Mouse (Mus musculus) right cerebral cortex, postnatal 14 days (tissue): ENCODE results near the gene Auts2.

ENCODE experiments used
- DNase-seq: peaks from one replicate; pipeline ENCODE4 v3.0.0; 2022

Gene Auts2

DNA sequence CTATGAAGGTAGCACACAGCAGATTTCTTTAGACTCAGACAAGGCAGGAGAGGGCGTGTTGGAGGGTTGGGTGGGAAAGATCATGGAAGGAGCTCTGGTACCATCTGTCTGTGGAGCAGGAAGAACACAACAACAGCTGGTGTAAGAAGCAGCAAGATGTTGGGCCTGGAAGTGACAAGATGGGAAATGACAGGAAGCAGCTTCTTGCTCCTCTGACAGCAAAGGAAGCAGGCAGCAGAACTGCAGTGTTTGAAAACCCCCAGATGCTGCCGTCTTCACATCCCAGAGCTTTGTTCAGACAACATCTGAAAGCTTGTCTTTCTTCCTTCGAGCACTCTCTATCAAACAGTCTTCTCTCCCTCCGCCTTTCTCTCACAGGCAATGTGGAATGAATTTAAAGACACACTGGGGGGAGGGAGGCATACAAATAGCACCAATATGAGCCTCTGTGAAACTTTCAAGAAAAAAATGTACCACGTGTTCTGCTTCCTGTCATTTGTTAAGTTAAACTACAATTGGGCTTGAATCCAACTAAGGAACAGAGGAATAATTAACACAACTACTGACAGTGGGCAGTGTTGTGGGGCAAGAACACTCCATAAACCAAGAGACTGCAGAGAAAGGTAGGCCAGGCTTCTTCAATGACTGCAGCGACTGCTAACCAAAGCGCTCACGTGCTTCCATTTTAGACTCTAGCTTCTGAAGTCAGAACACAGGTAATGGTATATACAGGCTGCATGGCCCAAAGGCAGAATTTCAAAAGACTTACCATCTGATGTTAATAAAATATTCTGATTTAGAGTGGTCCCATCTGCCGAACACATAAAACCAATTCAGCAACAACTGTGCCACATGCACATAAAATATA, 381.6 kb downstream of the Auts2 start:
- no peak for DNase-seq

DNA sequence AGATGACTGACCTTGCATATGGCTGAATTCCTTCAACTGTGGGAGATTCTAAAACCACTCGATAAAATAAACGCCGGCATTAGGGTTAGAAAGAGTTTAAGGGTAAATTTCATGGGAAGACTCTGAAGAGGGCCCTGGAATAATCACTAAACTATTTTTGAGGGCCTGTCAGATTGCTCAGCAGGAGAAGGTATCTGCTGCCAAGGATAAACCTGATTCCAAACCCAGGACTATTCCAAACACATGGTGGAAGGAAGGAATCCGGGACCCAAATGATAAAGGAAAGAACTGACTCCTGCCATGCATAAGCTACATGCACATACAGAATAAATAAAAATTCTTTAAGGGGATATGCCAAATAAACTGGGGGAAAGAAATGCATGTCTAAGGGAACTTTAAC, 399.0 kb downstream of the Auts2 start:
- no peak for DNase-seq

DNA sequence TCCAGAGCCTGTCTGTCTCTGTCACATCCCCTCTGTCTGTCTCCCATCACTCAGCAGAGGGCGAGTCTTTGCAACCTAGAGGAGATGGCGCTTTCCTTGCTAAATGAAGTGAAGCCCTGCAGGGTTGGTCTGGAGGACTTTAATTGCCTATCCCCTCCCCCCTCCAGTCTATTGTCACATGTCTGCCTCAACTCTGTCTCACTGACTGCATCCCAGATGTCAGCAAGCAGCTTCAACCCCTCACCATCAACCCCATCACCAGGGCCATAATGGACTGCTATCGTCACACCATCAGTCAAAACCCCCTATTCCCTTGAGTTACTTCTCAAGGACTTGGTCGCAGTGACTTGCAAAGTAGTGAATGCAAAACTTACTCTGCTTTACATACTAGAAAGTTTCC, 402.3 kb downstream of the Auts2 start:
- DNase-seq = no peak

DNA sequence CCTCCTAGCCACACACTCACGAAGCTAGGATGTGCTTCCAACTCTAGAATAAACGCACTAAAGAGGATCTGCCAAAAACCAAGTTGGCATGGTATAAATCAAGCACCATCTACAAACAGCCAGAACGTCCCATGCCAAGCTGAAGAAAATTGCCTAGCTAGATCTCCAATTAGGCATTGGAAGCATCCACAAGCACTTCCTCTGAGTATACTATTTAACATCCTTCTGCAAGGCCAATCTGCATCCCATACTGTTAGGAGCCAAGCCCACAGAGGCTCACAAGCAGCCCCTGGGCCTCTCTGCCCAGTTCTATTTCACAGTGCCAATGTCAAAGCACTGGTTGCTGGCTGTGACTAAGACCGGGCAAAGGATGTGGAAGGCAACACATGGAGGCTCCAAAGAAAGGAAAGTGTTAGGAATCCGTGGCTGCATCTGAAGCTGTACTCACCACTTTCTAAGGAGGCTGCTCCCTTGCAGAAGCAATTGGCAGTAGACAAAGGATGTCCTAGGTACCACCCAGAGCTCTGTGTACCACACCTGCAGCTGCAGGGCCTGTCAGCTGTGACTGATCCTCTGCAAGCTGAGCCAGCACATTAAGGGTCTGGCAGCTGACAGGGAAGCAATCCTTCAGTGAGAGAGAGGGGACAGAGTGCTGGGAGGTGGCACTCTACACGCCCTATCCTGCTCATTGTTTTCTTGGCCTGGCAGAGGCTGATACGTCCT, 407.0 kb downstream of the Auts2 start:
- no peak for DNase-seq

- DNase-seq = peak; percentile 43
Measured at GRCm38 (mm10) chr5:132131948-132132347, 411.2 kb downstream of the Auts2 start.

DNA sequence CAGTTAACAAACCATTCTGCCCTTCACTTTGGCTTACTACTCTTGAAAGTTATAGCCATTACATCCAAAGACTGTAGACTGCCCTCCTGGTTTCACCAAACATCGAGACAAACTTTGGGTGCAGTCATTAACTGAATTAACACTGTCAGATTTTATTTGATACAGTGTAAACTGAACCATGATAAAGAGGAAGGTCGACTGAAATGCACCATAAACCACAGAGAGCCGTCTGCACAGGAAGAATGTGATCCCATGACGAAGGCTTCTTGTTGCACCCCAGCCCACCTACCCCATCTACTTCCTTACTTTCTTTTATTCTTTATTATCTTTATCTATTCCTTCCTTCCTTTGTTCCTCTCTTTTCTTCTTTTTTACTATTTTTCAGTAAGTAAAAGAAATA, 412.6 kb downstream of the Auts2 start:
- DNase-seq = no peak

DNA sequence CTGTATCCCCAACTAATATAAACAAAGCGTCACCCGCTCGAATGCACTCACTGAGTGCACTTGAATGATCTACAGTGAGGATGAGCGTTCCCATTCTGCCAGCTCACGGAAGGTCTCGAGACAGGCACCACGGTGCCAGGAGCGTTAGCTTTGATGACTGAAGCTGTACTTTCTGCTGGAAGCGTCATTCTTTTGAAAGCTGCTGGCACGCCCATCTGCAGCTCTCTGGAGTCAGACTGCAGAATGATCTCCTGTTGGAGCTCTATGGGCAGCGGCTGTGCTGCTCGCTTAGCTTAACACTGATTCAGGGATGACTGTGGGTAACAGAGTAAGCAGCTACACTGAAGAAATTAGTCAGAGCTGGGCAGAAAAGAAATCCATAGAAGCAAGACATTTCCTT, 416.5 kb downstream of the Auts2 start:
- DNase-seq = peak; percentile 7

- DNase-seq = no peak
Measured at GRCm38 (mm10) chr5:132115631-132116030, 427.5 kb downstream of the Auts2 start.

- DNase-seq = no peak
Measured at GRCm38 (mm10) chr5:132114561-132115301, 428.4 kb downstream of the Auts2 start.

GRCm38 (mm10) chr5:132113480-132113879, 429.7 kb downstream of the Auts2 start:
- DNase-seq = no peak

- no peak for DNase-seq
Measured at GRCm38 (mm10) chr5:132112666-132113065, 430.5 kb downstream of the Auts2 start.

DNA sequence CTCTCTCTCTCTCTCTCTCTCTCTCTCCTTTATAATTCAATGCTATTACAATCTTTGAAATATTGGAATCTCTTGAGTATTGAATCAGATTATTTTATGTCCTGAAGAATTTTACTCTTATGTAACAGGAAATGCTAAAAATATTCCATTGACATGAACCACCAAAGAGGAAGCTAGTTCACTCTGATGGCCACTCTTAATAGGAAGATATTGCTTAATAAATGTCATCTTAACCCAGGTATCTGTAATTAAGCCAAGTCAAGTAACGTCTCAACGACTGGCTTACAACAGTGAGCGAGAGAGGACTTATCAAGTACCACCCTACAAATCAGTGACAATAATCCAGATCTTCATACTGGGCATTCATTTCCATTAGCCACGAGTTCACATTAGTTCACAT, 440.7 kb downstream of the Auts2 start:
- no peak for DNase-seq

DNA sequence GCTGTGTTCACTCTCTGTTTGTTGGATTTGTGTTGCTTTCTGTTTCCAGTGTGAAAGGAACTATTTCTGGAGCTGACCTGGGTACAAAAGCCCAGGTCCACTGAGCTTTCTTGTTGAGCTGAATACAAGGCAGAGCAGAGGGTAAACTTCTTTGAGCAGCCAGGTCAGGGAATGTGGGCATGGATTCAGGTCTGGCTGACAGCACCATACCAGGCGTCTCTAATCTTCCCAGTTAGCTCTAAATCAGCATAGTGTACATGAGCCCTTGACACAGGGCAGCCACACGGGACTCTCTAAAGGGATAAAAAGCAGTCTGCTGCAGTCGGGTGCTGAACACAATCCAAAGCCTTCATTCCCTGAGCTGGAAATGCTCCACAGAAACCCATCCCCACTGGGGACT, 444.7 kb downstream of the Auts2 start:
- no peak for DNase-seq

DNA sequence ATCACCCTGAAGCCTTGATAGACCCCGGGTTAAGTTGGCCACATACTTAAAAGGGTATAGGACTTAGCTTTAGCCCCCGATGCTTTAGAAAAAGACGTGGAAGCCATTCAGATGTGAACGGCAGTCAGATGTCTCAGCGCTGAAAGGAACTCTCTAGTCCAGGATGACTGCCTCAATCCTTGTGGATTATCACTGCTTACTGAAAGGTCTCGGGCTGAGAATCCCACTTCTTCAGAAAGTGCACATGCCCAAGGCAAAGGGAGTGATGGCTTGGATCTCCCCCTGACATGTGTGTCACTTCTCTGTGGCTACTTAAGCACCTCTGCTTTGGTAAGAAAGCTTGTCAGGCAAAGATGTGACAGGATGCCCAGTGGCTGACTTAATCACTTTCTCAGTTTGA, 450.4 kb downstream of the Auts2 start:
- DNase-seq = no peak

DNA sequence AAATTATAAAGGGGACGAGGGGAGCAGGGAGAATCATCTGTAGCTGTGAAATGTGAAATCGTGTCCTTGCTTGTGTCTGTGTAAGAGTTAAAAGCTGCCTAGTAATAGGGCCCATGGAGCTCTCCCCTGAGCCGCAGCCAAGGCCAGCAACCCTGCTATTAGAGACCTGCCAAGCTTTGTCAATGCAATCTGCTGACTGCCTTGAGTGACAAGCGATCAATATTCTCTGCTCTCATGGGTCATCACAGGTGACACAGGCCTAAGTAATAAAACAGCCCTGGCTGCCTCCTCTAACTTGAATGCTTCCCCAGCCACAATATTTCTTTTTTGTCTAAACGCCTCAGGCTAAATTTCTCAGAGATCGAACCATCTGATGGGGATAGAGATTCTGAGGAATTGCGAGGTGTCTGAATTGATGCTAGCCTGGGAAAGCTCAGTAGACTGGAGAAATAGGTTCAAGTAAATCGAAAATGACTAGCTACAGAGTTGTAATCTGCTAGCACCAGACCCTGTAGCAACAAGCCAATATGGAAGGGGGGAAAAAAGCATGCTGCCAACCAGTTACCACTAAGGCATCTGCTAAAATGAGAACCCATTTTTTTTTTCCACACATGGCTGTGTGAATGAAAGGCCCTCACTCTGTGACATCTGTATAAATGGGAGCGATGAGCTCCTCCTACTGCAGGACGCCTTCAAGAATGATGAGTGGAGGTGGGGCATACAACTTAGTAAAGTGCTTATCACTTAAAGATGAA, 453.5 kb downstream of the Auts2 start:
- DNase-seq = no peak

GRCm38 (mm10) chr5:132088585-132088984, 454.6 kb downstream of the Auts2 start:
- DNase-seq = no peak

DNA sequence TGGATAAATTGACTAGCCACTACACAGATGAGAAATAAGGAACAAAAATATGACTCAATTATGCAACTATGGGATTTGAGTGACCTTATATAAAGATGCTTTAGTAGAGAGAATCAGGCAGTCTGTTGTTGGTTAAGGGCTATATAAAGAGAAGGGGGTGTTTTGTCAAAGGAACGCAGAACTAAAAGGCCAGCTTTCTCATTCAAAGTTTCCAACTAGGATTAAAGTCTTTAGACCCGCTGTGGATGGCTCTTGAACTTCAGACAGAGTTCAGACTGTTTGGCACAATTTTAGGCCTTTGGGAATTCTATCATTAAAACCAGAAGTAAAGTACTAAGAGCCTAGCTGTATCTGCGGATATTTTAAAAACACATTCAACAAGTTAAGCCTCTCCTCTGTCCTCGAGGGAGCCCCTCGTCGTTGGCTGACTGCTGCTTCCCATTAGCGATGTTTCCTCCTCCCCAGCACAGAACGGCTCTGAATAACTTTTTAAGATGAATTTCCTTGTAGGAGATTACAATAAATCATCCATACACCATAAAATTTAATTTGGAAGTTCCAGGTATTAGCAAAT, 459.3 kb downstream of the Auts2 start:
- no peak for DNase-seq

DNA sequence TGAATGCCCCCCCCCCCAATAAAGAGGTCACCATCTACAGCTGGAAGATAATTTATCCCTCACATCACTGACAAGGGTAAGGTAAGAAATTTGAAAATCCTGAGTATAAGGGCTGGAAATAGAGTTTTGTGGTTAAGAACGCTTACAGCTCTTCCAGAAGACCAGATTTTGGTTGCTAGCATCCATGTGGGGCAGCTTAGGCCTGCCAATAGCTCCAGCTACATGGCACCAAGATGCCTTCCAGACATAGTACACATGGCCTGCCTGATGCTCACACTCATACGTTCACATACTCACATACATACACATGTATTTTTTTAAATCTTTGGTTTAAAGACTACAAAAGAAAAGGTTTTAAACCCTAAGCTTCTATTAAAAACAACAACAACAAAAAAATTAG, 467.2 kb downstream of the Auts2 start:
- DNase-seq = no peak

GRCm38 (mm10) chr5:132074724-132075374, 468.3 kb downstream of the Auts2 start:
- DNase-seq = peak; percentile 67

DNA sequence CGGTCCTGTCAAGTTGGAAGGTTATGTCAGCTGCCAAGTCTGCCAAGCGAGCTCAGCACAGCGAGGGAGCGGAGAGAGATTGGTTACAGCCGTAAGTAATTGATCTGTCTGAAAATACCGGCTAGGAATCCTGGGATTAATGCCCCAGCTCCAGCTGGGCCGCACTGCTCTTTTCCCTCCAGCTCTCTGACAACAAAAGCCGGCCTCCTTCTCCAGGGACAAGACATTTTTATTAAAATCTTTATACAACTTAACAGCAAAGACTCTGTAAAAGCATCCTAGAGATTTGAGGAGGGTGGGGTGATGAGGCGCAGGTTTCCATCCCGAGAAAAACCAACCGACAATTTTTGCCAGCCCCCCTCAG, 468.8 kb downstream of the Auts2 start:
- no peak for DNase-seq

DNA sequence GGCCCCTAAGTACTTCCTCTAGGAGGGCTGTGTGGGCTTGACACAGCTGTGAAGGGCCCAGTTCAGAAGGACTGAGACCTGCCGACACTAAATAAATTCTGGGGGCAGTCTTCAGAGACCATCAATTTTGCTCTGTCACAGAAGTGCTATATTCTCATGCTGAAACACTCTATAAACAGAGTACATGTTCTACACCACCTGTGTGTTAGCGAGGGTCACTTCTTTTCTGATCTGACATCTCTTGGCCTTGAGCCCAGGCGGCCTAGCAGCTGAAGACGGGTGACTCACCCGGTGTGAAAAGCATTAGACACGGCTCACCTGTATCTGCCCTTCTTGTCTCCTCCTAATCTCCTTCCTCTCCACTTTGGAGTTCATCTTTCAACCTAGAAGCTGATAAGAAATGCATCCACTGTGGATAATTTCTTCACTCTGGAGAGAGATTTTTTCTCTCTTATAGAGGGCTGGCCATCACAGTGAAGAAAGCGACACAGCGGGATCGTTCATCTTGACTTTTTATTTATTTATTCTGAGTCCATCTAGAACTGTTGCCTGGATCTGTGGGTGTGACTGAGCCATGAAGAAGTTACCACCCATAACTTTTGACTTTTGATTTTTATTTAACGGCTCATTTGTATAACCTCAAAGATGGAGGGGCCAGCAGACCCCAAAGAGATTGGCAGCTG, 469.3 kb downstream of the Auts2 start:
- DNase-seq = no peak
